In genomic region chr13:46507944-46508343, GRCm38 (mm10) we compare ENCODE assay signal across 20 mouse cellular contexts. TPM values are rescaled to one million over a fixed set of nuclear protein-coding genes. Genes with fewer than 3 reads are reported as not detected.
DNase-seq lines count a peak whose midpoint lies in the region; ATAC-seq and TF ChIP-seq lines count a peak whose summit lies in the region.
"Had no signal": no experiment of that assay in that cellular context is flagged by ENCODE, and none has a peak within 500 bp of the region (broad histone marks: within the 10 kb centered on the region; RNA-seq: fewer than 3 reads in every experiment).

No protein-coding gene starts in this region.

- H3K9me3 ChIP-seq in heart, embryonic 13.5 days = peaks cover 6% of the 10 kb centered on the region
- no peaks in the 10 kb centered on the region for H3K9me3 ChIP-seq in heart, postnatal 0 days (replicated peaks; ENCODE audit: control insufficient read depth, low read length)
- H3K9me3 ChIP-seq: embryonic facial prominence, embryonic 12.5 days; forebrain, embryonic 15.5 days had no signal

- H3K9ac ChIP-seq in heart, embryonic 13.5 days = peak overlapping the region; percentile 25
- H3K9ac ChIP-seq in heart, postnatal 0 days (replicated peaks; ENCODE audit: low read depth, low read length) = no peak overlapping the region
- H3K9ac ChIP-seq: embryonic facial prominence, embryonic 12.5 days; forebrain, embryonic 15.5 days; hindbrain, embryonic 13.5 days had no signal

- H3K27ac ChIP-seq in heart, embryonic 13.5 days (replicated peaks) = peak overlapping the region; percentile 71
- H3K27ac ChIP-seq in heart, postnatal 0 days (ENCODE audit: low read depth) = peak overlapping the region; percentile 18; the same call in 1 of the 2 replicates
- H3K27ac ChIP-seq: embryonic facial prominence, embryonic 12.5 days; forebrain, embryonic 15.5 days; hindbrain, embryonic 13.5 days; hindbrain, postnatal 0 days had no signal

- no peak overlapping the region for H3K4me3 ChIP-seq in heart, embryonic 13.5 days
- no peak overlapping the region for H3K4me3 ChIP-seq in heart, postnatal 0 days (ENCODE audit: low read depth, low read length)
- H3K4me3 ChIP-seq: embryonic facial prominence, embryonic 12.5 days; forebrain, embryonic 15.5 days; hindbrain, embryonic 13.5 days had no signal

- no peak for ATAC-seq in heart, embryonic 13.5 days (ENCODE audit: extremely low read depth, insufficient number of reproducible peaks, low FRiP score, low TSS enrichment)
- no peak for ATAC-seq in heart, postnatal 0 days (ENCODE audit: insufficient read depth, low read depth)
- ATAC-seq: activated CD4-positive, CD25-positive, alpha-beta regulatory T cell, adult 4 months; forebrain, embryonic 15.5 days; hindbrain, postnatal 0 days; Patski had no signal

- no peak overlapping the region for H3K4me2 ChIP-seq in heart, embryonic 13.5 days
- no peak overlapping the region for H3K4me2 ChIP-seq in heart, postnatal 0 days (ENCODE audit: low read depth, low read length)
- H3K4me2 ChIP-seq: embryonic facial prominence, embryonic 12.5 days; forebrain, embryonic 15.5 days; hindbrain, embryonic 13.5 days had no signal

- H3K4me1 ChIP-seq in heart, embryonic 13.5 days = peaks cover 40% of the 10 kb centered on the region
- peaks cover 7% of the 10 kb centered on the region for H3K4me1 ChIP-seq in heart, postnatal 0 days (ENCODE audit: control insufficient read depth, insufficient read depth)
- H3K4me1 ChIP-seq: embryonic facial prominence, embryonic 12.5 days; forebrain, embryonic 15.5 days; hindbrain, embryonic 13.5 days had no signal

- intact Hi-C loops in heart, postnatal 10 days (cut with DNase I) = no loop called here

- 55% methylated on average over 7 of the region's 7 CpGs for WGBS in heart, embryonic 13.5 days
- 53% methylated on average over 7 of the region's 7 CpGs for WGBS in heart, postnatal 0 days

- H3K27me3 ChIP-seq in heart, embryonic 13.5 days (replicated peaks) = no peaks in the 10 kb centered on the region
- no peaks in the 10 kb centered on the region for H3K27me3 ChIP-seq in heart, postnatal 0 days (ENCODE audit: control insufficient read depth, insufficient read depth, low read length)
- H3K27me3 ChIP-seq: CH12.LX; forebrain, embryonic 15.5 days; Patski had no signal

- DNase-seq in heart, adult 11 months = peak; percentile 52
- no peak for DNase-seq in heart, adult 18-20 months
- DNase-seq in heart, postnatal 10 days = no peak
- DNase-seq in heart, postnatal 0 days (ENCODE audit: low spot score) = no peak
- DNase-seq in heart, adult 9 months (ENCODE audit: low spot score in 2 of 2) = no peak
- DNase-seq: adrenal gland, postnatal 14 days; cerebellum, adult 11-12 months; cerebellum, adult 9-10 months; cerebellum, postnatal 25 days; gastrocnemius, postnatal 25 days; kidney, adult 11 months; kidney, adult 9 months had no signal

- peaks cover 31% of the 10 kb centered on the region for H3K36me3 ChIP-seq in heart, embryonic 13.5 days
- 0 out of 2 replicates have a peak, but pooled peaks cover 3% of the 10 kb centered on the region for H3K36me3 ChIP-seq in heart, postnatal 0 days (replicated peaks; ENCODE audit: control insufficient read depth, insufficient read depth, low read length)
- H3K36me3 ChIP-seq: embryonic facial prominence, embryonic 12.5 days; forebrain, embryonic 15.5 days; hindbrain, embryonic 13.5 days had no signal

- TF ChIP-seq CTCF in heart, postnatal 0 days (IDR thresholded peaks at IDR 0.05; ENCODE audit: low read depth) = no peak

- TF ChIP-seq EP300 in heart, postnatal 0 days (IDR thresholded peaks at IDR 0.05; ENCODE audit: low read depth) = no peak

RNA-seq across cellular contexts. Expression of gene Cap2, which starts 6.3 kb away (rescaled TPM):
- 100 to 1,000 TPM; 133 to 144 TPM for total RNA-seq in heart, adult 18-20 months (2021)
- polyA plus RNA-seq in heart, embryonic 13.5 days (2015; fragmentation: Nextera tagmentation; extraction: Ambion mirVana) = 127 and 145 TPM in 2 replicates
- total RNA-seq in heart, postnatal 10 days (2021) = 100 to 1,000 TPM; 127 to 146 TPM
- 182 and 257 TPM in 2 replicates for total RNA-seq in heart, postnatal 0 days (2014; rRNA removed; ENCODE audit: low replicate concordance)
- 144 and 146 TPM in 2 replicates for polyA plus RNA-seq in heart, postnatal 0 days (2015; fragmentation: Nextera tagmentation; extraction: Ambion mirVana)
- polyA plus RNA-seq: Patski had no signal
